Mouse (Mus musculus): ENCODE measurements around the gene Gja10.

Gja10 gene

GRCm38 (mm10) chr4:32560724-32561554, 41.6 kb downstream of the Gja10 start:
- peak; percentile 35 for DNase-seq (ENCODE audit: low read depth)

GRCm38 (mm10) chr4:32560246-32560645, 42.3 kb downstream of the Gja10 start:
- DNase-seq (ENCODE audit: low read depth) = peak; percentile 53

GRCm38 (mm10) chr4:32555506-32555905, 47.1 kb downstream of the Gja10 start:
- no peak for DNase-seq (ENCODE audit: low read depth)

- DNase-seq (ENCODE audit: low read depth) = peak; percentile 55
These were observed 51.2 kb downstream of the Gja10 start for GRCm38 (mm10) chr4:32551337-32551736.

- DNase-seq (ENCODE audit: low read depth) = no peak
These were observed 53.4 kb downstream of the Gja10 start for GRCm38 (mm10) chr4:32549150-32549549.
